Mouse (Mus musculus): ENCODE measurements at regions not wholly inside any gene's neighbourhood (a gene's known extent, or its start where the extent isn't known, plus 50 kb on each side); places are given as distances from the start of the nearest gene placed in this dataset.

DNA sequence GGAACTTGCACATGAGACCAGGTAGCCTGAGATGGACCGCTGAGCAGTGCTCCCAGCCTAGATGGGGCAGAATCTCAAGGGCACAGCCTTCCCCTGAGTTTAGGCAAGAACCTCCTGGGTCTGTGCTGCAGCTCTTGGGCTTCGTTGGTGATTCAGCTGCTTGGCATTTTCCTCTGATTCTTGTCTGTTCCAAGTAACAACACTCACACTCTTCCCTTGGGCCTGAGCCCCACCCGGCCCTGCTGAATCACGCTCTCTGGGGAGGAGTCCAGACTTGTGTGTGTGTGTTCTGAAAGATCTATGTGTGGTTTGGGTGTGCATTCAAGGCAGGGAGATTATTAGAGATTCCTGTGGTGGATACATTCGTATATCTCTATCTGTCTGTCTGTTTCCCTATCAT, 517.4 kb upstream of the Tbx3 start:
- peak; percentile 46 for DNase-seq

DNA sequence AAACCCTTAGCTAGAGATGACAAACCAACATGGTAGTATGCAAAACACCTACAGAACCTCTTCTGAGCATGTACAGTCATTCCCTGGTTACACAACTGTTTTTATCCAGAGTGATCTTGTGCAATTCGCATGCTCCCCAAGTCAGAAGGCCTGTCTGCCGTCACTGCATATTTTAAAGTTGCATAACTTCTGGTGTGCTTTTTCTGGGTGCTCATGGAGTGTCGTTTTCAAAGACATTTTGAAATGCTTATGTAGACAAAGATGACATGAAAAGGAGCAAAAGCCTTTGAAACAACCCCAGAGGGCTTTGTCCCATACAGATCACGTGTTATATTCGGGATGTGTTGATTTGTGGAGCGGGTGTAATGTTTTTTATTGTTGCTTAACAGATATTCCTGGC, 513.8 kb upstream of the Tbx3 start:
- DNase-seq, result peak; percentile 66

DNA sequence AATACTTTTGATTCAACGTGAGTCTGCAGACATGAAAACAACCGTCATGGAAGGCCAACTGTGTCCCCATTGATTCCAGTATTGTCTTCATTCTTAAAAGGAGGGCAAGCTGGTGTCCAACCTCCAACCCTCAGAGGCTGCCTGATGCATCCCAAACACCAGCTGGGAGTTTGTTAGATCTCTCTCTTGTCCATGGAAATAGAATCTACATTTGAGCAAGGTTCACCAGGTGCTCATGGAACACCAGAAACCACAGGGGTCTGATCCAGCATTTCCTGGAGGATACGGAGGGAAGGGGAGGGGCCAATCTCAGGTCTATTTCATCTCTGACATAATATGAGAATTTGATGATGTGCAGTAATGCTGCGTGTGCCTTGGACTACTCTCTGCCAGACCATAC, 512.3 kb upstream of the Tbx3 start:
- peak; percentile 64 for DNase-seq

DNA sequence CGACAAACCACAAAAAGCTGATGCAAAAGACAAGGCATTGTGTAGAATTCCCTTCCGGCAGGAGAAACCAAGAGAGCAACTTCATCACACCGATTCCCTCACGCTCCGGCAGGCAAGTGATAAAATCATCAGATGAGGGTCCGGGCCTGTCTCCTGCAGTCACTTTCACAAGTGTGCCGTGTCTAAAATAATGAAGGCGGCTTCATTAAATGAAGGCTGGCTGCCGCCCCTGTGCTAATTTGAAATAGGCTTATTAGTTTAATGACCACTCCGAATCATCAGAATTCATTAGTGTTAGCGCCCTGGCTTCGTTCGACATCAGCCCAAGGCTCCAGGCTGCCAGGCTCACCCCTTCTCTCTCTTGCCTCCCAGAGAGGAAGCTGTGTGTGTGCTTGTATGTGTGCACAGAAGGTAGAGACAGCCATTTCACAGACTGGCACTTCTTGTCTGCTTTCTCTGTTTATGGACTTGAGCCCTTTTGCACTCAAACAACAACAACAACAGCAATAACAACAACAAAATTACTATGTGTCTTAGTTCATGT, 508.3 kb upstream of the Tbx3 start:
- peak; percentile 24 for DNase-seq

DNA sequence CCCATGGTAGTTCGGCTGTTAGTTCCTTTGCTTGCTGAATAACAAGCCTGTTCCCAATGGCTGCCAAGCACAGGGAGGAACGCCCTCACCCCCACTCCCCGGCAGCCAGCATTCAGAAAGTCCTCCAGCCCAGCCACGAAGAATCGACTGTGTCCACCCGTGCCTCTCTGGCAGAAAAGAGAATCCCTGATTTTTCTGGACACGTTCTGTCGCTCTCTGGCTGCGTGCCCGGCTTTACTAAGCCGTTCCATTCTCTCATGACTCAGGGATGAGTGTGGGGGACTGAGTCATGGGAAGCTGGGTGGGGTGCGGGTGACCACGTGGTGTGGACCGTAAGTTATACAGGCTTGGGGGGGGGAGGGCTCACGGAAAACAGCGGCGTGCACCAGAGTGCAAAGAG, 502.8 kb upstream of the Tbx3 start:
- peak; percentile 98 for DNase-seq

DNA sequence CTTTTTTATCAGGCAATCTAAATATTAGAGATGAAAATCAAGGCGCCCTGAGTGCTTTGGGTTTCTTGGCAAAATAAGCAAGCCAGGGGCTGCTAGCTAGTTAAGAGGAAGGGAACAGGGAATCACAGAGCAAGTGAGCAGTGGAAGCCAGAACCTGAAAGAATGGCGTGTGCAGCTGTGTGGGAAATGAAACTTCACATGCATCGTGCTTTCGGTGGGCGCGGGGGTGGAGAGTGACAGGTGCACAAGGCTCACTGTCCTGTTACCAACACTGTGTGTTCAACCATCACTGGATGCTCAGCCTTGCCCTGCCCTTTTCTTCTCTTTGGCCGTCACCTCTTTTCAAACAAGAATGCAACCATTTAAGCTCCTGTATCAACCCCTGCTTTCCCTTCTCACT, 501.2 kb upstream of the Tbx3 start:
- peak; percentile 61 for DNase-seq

DNA sequence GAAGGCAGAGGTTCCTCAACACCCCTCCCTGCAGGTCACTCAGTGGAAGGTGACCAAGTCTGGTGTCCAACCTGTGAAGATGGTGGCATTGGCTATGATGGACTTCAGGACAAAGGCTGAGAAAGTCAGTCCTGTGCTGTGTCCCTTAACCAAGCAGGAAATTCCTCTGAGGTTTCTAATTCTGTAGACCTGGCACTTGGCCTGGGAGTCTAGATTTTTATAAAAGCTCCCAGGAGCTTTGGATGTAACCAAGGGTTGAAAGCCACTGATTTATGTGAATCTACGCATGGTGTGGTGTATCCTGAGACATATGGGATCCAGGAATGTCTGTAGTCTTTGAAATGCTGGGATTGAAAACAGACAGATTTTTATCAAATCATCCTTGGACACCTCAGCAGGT, 498.8 kb upstream of the Tbx3 start:
- peak; percentile 72 for DNase-seq

DNA sequence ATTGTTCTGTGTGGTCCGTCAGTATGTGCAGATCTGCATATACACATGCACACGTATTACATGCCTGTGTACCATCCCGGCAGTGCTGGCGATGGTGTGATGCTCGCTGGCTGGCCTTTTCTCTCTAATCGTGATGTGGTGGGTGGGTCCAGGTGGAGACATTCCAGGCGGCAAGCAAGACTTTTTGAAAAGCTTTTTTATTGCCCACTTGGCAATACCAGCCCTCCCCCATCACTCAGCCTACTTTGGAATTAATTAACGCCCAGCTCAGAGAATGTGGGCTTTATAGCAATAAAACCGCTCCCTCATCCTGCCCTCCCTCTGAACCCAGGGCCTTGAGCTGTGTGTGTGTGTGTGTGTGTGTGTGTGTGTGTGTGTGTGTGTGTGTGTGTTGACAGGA, 491.7 kb upstream of the Tbx3 start:
- DNase-seq, result peak; percentile 86

DNA sequence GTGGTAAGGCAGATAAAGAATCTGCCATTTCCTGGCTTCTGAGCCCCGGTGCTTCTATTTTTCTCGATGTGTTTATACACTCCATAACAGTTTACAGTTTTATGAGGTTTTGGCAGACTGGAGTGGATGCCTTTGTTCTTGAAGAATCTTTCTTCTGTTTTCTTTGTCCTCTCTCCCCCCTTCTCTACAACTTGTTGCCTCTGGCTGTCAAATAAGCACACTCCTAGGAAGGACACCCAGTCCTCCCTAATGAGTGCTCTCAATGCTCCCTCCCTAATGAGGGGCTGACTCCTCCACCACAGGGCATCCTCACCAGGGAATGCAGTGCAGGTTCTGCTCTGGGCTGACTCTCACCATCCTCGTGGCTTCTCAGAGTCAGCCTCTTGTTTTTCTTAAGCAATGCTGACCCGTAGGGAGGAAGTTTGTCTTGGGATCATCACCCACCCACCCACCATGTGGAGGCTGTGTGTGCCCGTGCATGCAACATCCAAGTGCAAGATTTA, 486.9 kb upstream of the Tbx3 start:
- peak; percentile 41 for DNase-seq

DNA sequence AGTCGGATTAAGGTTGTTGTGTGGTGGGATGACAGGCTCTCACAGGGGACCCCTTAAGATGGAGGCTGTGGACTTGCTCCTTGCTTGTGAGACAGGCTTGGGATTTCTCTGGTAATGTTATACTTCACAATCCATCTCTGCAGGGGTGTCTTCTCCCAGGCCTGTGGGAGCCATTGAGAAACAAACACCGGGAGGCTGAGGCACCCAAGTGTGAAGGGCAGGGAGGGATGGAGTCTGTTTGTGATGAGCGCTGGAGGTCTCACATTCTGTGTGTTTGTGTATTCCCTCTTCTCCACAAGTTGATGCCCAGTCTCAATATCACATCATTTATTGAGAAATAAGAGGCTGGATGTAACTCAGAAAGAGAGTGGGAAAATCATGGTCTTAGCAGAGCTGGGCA, 483.9 kb upstream of the Tbx3 start:
- peak; percentile 74 for DNase-seq

DNA sequence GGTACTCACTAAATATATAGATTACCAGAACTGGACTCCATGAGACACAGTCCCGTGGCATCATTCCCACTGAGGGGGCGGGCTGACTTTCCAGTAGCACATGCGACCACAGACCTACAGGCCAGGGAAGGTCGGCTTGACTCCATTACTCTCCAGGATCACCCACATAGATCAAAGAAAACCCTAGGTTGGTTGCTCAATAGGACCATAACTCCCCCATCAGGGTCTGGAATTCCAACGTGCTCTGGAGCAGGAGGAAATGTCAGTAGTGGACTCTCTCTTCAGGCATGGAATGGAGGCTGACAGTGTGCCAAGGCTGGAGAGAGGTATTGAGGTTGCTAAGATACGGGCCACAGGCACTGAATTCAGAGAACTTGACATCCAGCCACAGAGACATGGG, 482.0 kb upstream of the Tbx3 start:
- DNase-seq, result no peak

DNA sequence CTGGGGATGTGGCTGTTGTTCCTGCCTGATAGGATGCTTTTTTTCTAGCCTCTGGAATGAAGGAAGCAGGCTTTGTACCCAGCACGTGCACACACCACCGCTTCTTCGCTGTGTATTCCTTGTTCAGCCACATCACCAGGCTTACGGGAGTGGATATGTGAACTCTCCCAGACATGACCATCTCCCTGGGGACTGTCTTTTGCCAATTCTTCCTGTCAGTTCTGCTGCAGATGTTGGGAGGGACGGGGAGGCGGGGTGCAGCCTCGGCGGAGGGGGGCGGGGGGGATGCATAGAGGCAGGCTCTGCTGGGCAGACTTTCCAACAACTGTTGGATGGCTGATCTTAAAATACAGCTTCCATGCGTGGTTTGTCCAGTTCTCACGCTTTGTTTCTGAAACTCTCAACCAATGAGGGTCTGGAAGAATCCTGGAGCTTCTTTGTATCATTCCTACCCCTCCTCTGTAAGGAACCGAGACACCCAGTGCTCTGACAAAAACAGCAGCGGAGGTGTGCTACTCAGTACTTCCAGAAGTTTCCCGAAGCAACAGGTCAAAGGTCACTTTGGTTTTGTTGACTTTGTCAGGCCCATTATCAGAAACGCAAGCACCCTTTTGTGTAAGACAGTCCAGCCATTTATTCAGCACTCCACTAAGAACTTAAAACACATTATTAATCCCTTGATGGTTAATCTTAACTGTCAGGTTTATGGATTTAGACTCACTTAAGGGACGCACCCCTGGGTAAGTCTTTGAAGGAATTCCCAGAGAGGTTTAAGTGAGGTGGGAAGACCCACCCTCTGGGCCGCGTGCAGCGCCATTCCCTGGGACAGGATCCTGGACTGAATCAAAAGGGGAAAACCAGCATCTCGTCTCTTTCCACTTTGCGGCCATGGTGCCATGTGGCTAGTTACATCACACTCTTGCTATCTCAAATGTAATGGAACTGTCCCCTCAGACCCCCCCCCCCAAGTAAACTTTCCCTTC, 476.5 kb upstream of the Tbx3 start:
- DNase-seq, result peak; percentile 98

DNA sequence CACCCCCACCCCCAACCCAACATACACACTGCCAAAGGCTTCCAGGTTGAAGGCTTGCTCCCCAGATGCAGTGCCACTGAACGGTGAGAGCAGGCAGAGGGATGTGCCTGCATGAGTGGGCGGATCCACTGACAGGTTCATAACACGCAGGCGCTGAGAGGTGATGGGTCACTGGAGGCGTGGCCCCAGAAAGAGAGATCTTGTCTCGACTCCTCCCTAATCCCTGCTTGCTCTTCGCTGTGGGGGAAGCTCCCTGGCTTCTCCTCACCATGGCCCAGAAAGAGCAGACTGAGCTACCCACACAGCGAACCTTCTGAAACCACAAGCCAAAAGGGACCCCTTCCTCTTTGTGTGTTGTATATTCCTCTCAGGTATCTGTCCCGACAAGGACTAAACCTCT, 470.6 kb upstream of the Tbx3 start:
- peak; percentile 84 for DNase-seq

DNA sequence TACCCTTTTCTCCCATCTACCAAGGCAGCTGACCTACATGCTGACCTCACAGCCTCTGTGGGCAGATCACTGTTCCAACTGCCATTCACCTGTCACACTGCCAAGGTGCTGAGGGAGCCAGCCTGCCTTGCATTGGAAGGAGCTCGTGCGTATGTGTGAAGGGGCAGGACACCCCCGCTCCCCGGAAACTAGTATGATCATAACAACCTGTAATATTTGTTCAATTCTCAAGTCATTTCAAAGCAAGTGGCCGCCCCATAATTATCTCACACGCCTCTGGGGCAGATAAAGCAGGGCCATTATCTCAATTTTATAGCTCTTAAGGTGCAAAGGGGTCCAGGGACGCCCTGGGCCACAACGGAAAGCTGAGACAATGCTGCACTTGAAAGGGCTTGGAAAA, 469.2 kb upstream of the Tbx3 start:
- DNase-seq, result no peak

DNA sequence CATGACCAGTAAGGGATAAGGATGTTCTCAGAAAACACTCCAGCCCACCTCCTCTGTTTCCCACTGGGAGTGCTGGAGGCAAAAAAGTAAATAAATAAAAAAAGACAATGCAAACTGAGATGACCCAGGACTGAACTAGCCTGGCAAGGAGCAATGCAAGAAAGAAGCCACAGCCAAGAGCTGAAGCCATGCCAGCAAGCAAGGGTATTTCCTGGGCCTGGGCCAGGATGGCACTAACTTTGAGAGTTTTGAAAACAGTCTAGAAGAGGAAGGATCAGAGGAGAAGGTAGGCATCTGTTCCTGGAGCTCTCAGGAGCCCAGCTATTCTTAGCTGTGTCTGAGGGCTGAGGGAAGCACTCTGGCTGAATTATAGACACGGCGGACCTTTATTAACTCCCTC, 465.7 kb upstream of the Tbx3 start:
- no peak for DNase-seq

DNA sequence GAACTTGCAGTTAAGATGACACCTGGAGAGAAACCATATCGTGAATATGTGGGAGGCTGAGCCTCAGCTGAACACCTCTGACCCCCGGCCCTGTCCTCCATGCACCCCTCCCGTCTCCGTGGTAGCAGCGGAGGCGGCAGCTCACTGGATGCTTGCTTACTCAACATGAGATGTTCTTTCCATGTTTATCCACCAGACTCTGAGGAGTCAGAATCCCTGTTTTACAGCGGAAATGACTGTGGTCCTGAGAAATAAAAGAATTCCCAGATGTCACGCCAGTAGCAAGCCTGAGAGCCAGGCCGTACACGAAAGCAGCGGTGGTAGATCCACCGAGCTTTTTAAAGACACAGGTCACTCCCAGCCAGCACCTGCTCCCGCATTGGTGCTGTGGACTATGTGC, 462.4 kb upstream of the Tbx3 start:
- peak; percentile 95 for DNase-seq

DNA sequence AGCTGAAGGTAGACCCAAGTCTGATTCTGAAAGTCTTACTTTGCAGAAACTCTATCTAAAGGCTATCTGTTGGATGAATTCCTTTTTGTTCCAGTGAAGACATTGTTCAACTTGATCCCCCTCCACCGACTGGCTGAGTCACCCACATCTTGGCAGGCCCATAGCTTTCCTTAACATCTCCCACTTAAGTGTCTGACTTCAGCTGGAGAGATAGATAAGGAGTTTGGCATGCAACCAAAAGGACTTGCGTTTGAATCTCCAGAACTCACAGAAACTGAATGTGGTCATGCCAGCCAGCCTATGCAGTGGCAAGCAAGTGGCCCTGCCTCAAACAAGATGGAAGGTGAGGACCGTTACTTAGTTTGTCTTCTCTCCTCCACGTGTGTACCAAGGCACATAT, 457.3 kb upstream of the Tbx3 start:
- no peak for DNase-seq

DNA sequence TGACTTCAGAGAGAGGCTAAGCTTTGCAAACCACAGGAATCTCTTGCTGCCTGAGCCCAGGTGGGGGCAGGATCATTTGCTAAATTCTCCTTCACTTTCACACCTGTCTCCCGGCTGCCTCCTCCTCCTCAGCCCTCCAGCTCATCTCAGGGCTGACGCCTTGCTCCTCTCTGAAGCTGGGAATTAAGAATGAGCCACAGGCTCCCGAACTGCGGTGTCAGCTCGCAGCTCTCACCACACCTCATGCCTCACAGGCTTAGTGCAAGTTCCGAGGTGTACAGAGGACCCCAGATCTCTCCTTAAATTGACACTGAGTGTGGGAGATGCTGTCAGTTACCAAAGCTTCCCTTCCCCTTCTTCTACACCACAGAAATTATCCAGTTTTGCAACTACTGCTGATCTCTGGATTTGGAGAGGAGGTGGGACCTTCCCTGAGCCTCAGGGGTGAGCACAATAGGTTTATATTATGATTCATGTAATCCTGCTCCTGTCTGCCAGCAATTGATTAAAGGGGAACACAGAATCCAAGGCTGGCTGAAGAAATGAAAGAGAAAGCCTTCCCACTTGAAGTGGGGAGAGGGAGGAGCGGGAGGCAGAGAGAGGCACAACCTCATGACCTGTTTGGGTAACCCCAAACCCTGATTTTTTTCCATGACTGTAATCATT, 456.6 kb upstream of the Tbx3 start:
- no peak for DNase-seq

DNA sequence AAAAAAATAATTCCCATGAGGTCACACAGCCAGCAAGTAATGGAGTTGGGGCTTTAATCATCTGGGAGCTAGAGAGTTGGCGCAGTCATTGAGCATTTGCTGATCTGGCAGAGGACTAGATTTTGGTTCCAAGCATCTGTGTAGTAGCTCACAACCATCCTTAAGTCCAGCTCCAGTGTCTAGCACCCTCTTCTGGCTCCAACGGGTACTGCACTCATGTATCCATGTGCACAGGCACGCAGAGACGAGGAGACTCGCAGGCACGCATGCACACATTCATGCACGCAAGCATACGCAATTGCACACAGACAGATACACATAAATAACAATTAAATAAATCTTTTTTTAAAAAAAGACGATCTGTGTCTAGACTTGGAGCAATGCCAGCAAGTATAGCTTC, 455.5 kb upstream of the Tbx3 start:
- DNase-seq, result no peak

DNA sequence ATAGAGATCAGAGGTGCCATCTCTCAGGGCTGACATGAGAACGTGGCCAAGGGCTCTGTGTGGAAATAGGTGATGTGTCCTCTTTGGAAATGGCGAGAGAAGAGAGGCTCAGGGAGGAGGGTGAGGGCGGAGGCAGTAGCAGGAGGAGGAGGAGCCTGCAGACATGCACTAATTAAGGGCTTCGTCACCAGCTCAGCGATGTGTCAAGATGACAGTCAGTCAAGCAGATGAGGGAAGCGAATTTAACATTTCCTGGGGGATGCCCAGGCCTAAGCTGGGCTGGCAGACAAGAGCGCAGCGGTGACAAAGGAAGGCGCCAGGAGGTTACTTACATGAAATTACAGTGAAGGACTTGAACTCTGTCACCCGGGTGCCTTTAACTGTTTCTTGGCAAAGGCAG, 455.1 kb upstream of the Tbx3 start:
- DNase-seq, result no peak

DNA sequence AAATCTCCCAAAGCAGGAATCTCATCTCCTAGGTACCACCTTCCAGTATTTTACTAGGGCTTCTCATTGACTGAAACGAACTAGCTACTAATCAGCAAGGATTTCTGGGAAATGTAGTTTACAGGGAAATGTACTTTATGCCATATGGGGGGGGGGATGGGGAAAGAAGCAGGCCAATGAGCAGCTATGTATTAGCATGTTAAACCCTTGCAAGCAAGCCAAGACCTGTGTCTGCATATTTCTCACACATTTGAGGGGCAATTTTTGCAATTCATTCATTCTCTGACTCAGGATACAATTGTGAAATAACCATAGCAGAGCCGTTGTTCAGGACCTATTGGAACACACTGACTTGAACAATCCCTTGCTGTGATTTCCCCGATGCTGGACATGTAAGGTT, 454.3 kb upstream of the Tbx3 start:
- no peak for DNase-seq

DNA sequence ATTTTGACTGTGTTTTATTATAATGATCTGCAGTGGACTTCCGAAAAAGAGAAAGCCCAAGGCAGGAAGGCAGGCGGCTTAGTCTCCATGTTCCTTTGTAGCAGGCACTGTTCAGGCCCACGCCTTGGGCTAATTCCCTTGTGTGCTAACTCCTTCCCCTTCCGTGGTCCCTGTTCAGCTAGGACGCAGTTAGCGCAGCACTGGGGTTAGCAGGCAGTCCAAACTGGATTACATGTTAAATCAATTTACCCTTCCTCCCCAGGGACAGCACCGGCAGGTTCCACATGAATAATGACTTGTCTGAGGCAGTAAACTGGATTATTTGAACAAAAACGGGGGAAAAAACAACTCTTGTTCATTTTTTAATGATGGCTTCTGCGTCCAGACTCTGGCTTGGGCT, 453.4 kb upstream of the Tbx3 start:
- peak; percentile 94 for DNase-seq

DNA sequence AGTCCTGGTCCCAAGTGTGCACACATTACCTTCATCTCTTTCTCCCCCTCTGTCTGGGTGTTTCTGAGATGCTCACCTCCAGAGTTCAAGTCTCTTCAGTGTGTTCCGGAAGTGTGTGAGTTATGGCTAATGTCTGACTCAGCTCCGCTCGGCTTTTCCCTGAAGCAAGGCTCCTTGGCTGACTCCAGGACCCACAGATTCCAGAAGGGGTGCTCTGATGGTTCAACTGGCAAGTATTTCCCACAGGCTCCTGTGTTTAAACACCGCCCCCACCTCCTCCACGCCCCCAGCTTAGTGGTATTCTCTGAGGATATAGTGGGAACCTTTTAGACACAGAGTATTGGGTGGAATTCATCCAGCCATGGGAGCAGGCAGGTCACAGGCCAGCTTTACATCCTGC, 441.8 kb upstream of the Tbx3 start:
- DNase-seq, result no peak

DNA sequence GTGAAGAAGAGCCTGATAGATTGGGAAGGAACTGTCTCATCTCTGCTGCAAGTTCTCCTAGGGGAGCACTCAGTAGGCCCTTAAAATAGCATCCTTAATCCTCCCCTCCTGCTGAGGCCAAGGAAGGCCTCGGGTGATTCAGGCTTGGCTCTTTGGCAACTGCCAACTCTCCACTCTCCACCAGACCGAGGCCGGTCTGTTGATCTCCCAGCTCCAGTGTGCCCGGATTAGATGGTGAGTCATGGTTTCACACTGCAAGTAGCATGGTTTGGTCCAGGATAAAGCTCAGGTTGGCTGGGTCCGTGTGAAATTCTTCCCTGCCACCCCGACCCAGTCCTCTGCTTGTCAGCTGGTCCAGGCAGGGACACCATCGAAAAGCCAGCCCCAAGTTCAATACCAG, 437.5 kb upstream of the Tbx3 start:
- no peak for DNase-seq
